Mouse (Mus musculus) kidney, postnatal 0 days (tissue): ENCODE data around the gene Plpp7. TPM values are rescaled to one million over a fixed set of nuclear protein-coding genes. Genes with fewer than 3 reads are reported as not detected.

Experiments used
- ATAC-seq: fragments of 200-750 bp; cut with Nextera tagmentation; replicated peaks from 2 replicates; pipeline ENCODE4 v1.8.0; 2017; ENCODE audit warnings: low read depth, moderate number of reproducible peaks, moderate TSS enrichment, moderate library complexity; ENCODE audit not compliant: low FRiP score
- DNase-seq: peaks from one replicate; pipeline ENCODE4 v3.0.0-alpha.2; 2016; ENCODE audit warnings: low spot score
- H3K27ac ChIP-seq: fragments of 300-500 bp; sonication (generic); 2 replicates; pipeline ENCODE4 v1.5.1; 2014; ENCODE audit warnings: mild to moderate bottlenecking
- H3K27me3 ChIP-seq: fragments of 300-500 bp; sonication (generic); 2 replicates; pipeline ENCODE4 v1.6.1; 2014; ENCODE audit warnings: low read length, mixed read lengths; ENCODE audit not compliant: insufficient read depth
- H3K36me3 ChIP-seq: fragments of 300-500 bp; sonication (generic); 2 replicates; pipeline ENCODE4 v1.6.1; 2014; ENCODE audit warnings: low read length, mixed read lengths; ENCODE audit not compliant: insufficient read depth
- H3K4me1 ChIP-seq: fragments of 300-500 bp; sonication (generic); replicated peaks from 2 replicates; pipeline ENCODE4 v1.6.1; 2014; ENCODE audit warnings: antibody characterized with exemption, low read length, mixed read lengths; ENCODE audit not compliant: insufficient read depth
- H3K4me2 ChIP-seq: fragments of 300-500 bp; sonication (generic); 2 replicates; pipeline ENCODE4 v1.6.1; 2014; ENCODE audit warnings: mild to moderate bottlenecking, low read length, moderate library complexity, mixed read lengths
- H3K4me3 ChIP-seq: fragments of 300-500 bp; sonication (generic); replicated peaks from 2 replicates; pipeline ENCODE4 v1.5.1; 2014; ENCODE audit warnings: low read depth, low read length
- H3K9ac ChIP-seq: fragments of 300-500 bp; sonication (generic); 2 replicates; pipeline ENCODE4 v1.6.1; 2014; ENCODE audit warnings: low read depth, low read length
- H3K9me3 ChIP-seq: fragments of 300-500 bp; sonication (generic); replicated peaks from 2 replicates; pipeline ENCODE4 v1.6.1; 2016; ENCODE audit warnings: low read length, inconsistent platforms, mixed read lengths
- CTCF ChIP-seq: IDR thresholded peaks from 2 replicates; pipeline ENCODE4 v1.5.1; 2016; ENCODE audit warnings: antibody characterized with exemption, low read depth, mild to moderate bottlenecking, moderate library complexity
- WGBS: fragments of 180-500 bp; shearing (Covaris S2); extraction: QIAGEN DNeasy Blood & Tissue Kit; methylation state at CpG from one replicate; pipeline ENCODE4 v1.1.7; 2014; 5-methylcytosine and 5-hydroxymethylcytosine counted together
- polyA plus RNA-seq: library from polyadenylated mRNA; unstranded; fragments of >200 nt; fragmentation: Nextera tagmentation; extraction: Ambion mirVana; gene quantifications from 2 replicates; pipeline ENCODE4 v1.2.1, GENCODE M21; 2015

Plpp7 gene
- polyA plus RNA-seq, 1 experiment from 2014 or later = 4.7 TPM

GRCm38 (mm10) chr2:32056524-32056923 lies 38.8 kb upstream of the Plpp7 start:
- DNase-seq (no peak), ATAC-seq (no peak)
- Histone ChIP-seq H3K4me1 (no peaks in the 10 kb centered on the region), H3K27me3 (no peaks in the 10 kb centered on the region), H3K27ac (no peak overlapping the region), H3K9me3 (no peaks in the 10 kb centered on the region), H3K4me2 (no peak overlapping the region), H3K36me3 (peaks cover 12% of the 10 kb centered on the region), H3K4me3 (no peak overlapping the region), H3K9ac (no peak overlapping the region)
- no peak for TF ChIP-seq CTCF
- WGBS = 89% methylated on average over 10 of the region's 10 CpGs

- ATAC-seq (no peak), DNase-seq (no peak)
- Histone ChIP-seq H3K4me1 (no peaks in the 10 kb centered on the region), H3K4me2 (no peak overlapping the region), H3K4me3 (no peak overlapping the region), H3K27ac (no peak overlapping the region), H3K9me3 (no peaks in the 10 kb centered on the region), H3K9ac (no peak overlapping the region), H3K36me3 (peaks cover 3% of the 10 kb centered on the region; the same call in 1 of the 2 replicates), H3K27me3 (no peaks in the 10 kb centered on the region)
- TF ChIP-seq CTCF = no peak
- WGBS = 77% methylated on average over 2 of the region's 2 CpGs
Measured at GRCm38 (mm10) chr2:32057360-32057759, 38.0 kb upstream of the Plpp7 start.

- Histone ChIP-seq H3K27ac (no peak overlapping the region), H3K36me3 (no peaks in the 10 kb centered on the region), H3K4me2 (no peak overlapping the region), H3K9me3 (no peaks in the 10 kb centered on the region), H3K9ac (no peak overlapping the region), H3K4me1 (no peaks in the 10 kb centered on the region), H3K4me3 (no peak overlapping the region), H3K27me3 (no peaks in the 10 kb centered on the region)
- DNase-seq (no peak), ATAC-seq (no peak)
- no peak for TF ChIP-seq CTCF
- 84% methylated on average over 4 of the region's 4 CpGs for WGBS
Measured at GRCm38 (mm10) chr2:32057794-32058193, 37.5 kb upstream of the Plpp7 start.

GRCm38 (mm10) chr2:32058241-32058640 lies 37.1 kb upstream of the Plpp7 start:
- Histone ChIP-seq H3K27ac (no peak overlapping the region), H3K9me3 (no peaks in the 10 kb centered on the region), H3K27me3 (no peaks in the 10 kb centered on the region), H3K4me3 (no peak overlapping the region), H3K36me3 (no peaks in the 10 kb centered on the region), H3K4me1 (no peaks in the 10 kb centered on the region), H3K9ac (no peak overlapping the region), H3K4me2 (no peak overlapping the region)
- no peak for TF ChIP-seq CTCF
- ATAC-seq (no peak), DNase-seq (no peak)
- 78% methylated on average over 9 of the region's 9 CpGs for whole genome bisulfite sequencing

GRCm38 (mm10) chr2:32058716-32059115 lies 36.6 kb upstream of the Plpp7 start:
- Histone ChIP-seq H3K4me2 (no peak overlapping the region), H3K9me3 (no peaks in the 10 kb centered on the region), H3K9ac (no peak overlapping the region), H3K4me1 (no peaks in the 10 kb centered on the region), H3K27me3 (no peaks in the 10 kb centered on the region), H3K4me3 (no peak overlapping the region), H3K36me3 (no peaks in the 10 kb centered on the region), H3K27ac (no peak overlapping the region)
- WGBS = 41% methylated on average over 5 of the region's 5 CpGs
- TF ChIP-seq CTCF = no peak
- no peak for DNase-seq
- no peak for ATAC-seq

- 69% methylated on average over 6 of the region's 6 CpGs for WGBS
- no peak overlapping the region for H3K4me3 ChIP-seq
- no peak for DNase-seq
- H3K9me3 ChIP-seq = no peaks in the 10 kb centered on the region
- ATAC-seq = no peak
- no peak overlapping the region for H3K4me2 ChIP-seq
- H3K27ac ChIP-seq = no peak overlapping the region
- no peak overlapping the region for H3K9ac ChIP-seq
- no peaks in the 10 kb centered on the region for H3K27me3 ChIP-seq
- H3K36me3 ChIP-seq = no peaks in the 10 kb centered on the region
- TF ChIP-seq CTCF = no peak
- H3K4me1 ChIP-seq = no peaks in the 10 kb centered on the region
Measured at GRCm38 (mm10) chr2:32059613-32060012, 35.7 kb upstream of the Plpp7 start.

GRCm38 (mm10) chr2:32060228-32060805 lies 35.0 kb upstream of the Plpp7 start:
- Histone ChIP-seq H3K4me1 (no peaks in the 10 kb centered on the region), H3K27me3 (no peaks in the 10 kb centered on the region), H3K36me3 (no peaks in the 10 kb centered on the region), H3K4me3 (no peak overlapping the region), H3K27ac (no peak overlapping the region), H3K4me2 (no peak overlapping the region), H3K9ac (no peak overlapping the region), H3K9me3 (no peaks in the 10 kb centered on the region)
- no peak for DNase-seq
- no peak for ATAC-seq
- WGBS = 46% methylated on average over 6 of the region's 6 CpGs
- no peak for TF ChIP-seq CTCF
